Mouse (Mus musculus) cortical plate, adult 2 months (tissue): Measurements from ENCODE around the gene Mab21l1.

ENCODE experiments used
- CTCF ChIP-seq: fragments of 200-500 bp; IDR thresholded peaks from 2 replicates; pipeline ENCODE4 v1.5.1; 2011; ENCODE audit warnings: mild to moderate bottlenecking, control low read depth, low read length; ENCODE audit not compliant: insufficient read depth; ENCODE audit errors: extremely low read depth
- POLR2A ChIP-seq: fragments of 200-500 bp; IDR thresholded peaks from 2 replicates; pipeline ENCODE4 v1.6.1; 2011; ENCODE audit warnings: mild to moderate bottlenecking, low read length, control low read depth; ENCODE audit not compliant: insufficient read depth; ENCODE audit errors: extremely low read depth

GRCm38 (mm10) chr3:55792251-55792650, 9.9 kb downstream of the Mab21l1 start:
- no peak for TF ChIP-seq POLR2A
- no peak for TF ChIP-seq CTCF
